Mouse (Mus musculus): ENCODE measurements around the gene Srxn1. TPM values are rescaled to one million over a fixed set of nuclear protein-coding genes. Genes with fewer than 3 reads are reported as not detected.
"Not testable (repeated sequence)": the region's sequence is repeated elsewhere in the genome, so short reads cannot be mapped to it uniquely, and the experiment has no call there.

Srxn1 gene
- polyA plus RNA-seq (2015; fragmentation: Nextera tagmentation; extraction: Ambion mirVana), result 13.4 and 14.9 TPM in 2 replicates

- Histone ChIP-seq H3K9me3 (no peaks in the 10 kb centered on the region), H3K36me3 (no peaks in the 10 kb centered on the region), H3K4me3 (replicated peaks) (peak within 1 kb of the TSS; percentile 57), H3K4me1 (replicated peaks) (peaks cover 27% of the 10 kb centered on the region), H3K27me3 (peaks cover 8% of the 10 kb centered on the region; the same call in 1 of the 2 replicates), H3K4me2 (replicated peaks) (peak within 1 kb of the TSS; percentile 70), H3K27ac (peak within 1 kb of the TSS; percentile 55), H3K9ac (replicated peaks) (peak within 1 kb of the TSS; percentile 79)
- WGBS, result 1% methylated on average over 82 of the region's 84 CpGs
- ATAC-seq, result peak; percentile 90
Observed at GRCm38 (mm10) chr2:152105318-152106224, at the start of gene Srxn1. TSS of gene Srxn1 (plus strand) at chr2:152105516.

- H3K27ac ChIP-seq, result peak overlapping the region; percentile 76
- peak; percentile 85 for ATAC-seq
- H3K4me3 ChIP-seq (replicated peaks), result no peak overlapping the region
- H3K4me2 ChIP-seq (replicated peaks), result no peak overlapping the region
- H3K9ac ChIP-seq (replicated peaks), result no peak overlapping the region; the same call in 1 of the 2 replicates
- no peaks in the 10 kb centered on the region for H3K9me3 ChIP-seq
- 59% methylated on average over 22 of the region's 22 CpGs for WGBS
- H3K36me3 ChIP-seq, result no peaks in the 10 kb centered on the region
- H3K4me1 ChIP-seq (replicated peaks), result peaks cover 41% of the 10 kb centered on the region
- H3K27me3 ChIP-seq, result peaks cover 10% of the 10 kb centered on the region
Observed at GRCm38 (mm10) chr2:152056368-152057251, 48.7 kb upstream of the Srxn1 start.

GRCm38 (mm10) chr2:152057252-152057563, 48.1 kb upstream of the Srxn1 start:
- Histone ChIP-seq H3K36me3 (no peaks in the 10 kb centered on the region), H3K4me1 (replicated peaks) (peaks cover 35% of the 10 kb centered on the region), H3K9ac (replicated peaks) (no peak overlapping the region; the same call in 1 of the 2 replicates), H3K9me3 (no peaks in the 10 kb centered on the region), H3K4me2 (replicated peaks) (no peak overlapping the region), H3K27ac (peak overlapping the region; percentile 76), H3K4me3 (replicated peaks) (no peak overlapping the region), H3K27me3 (peaks cover 6% of the 10 kb centered on the region)
- WGBS, result 70% methylated on average over 9 of the region's 9 CpGs
- no peak for ATAC-seq

- not testable (repeated sequence) for H3K4me2 ChIP-seq (replicated peaks); ATAC-seq; H3K9ac ChIP-seq (replicated peaks); H3K27ac ChIP-seq; H3K4me1 ChIP-seq (replicated peaks); H3K4me3 ChIP-seq (replicated peaks); H3K27me3 ChIP-seq; H3K9me3 ChIP-seq; H3K36me3 ChIP-seq
- 92% methylated on average over 3 of the region's 3 CpGs for WGBS
Observed at GRCm38 (mm10) chr2:152062817-152063216, 42.5 kb upstream of the Srxn1 start.

- Histone ChIP-seq H3K4me1 (replicated peaks) (peaks cover 18% of the 10 kb centered on the region), H3K4me2 (replicated peaks) (no peak overlapping the region), H3K9ac (replicated peaks) (peak overlapping the region; percentile 40), H3K27me3 (no peaks in the 10 kb centered on the region), H3K4me3 (replicated peaks) (no peak overlapping the region), H3K9me3 (no peaks in the 10 kb centered on the region), H3K27ac (peak overlapping the region; percentile 84), H3K36me3 (no peaks in the 10 kb centered on the region)
- 30% methylated on average over 10 of the region's 11 CpGs for WGBS
- peak; percentile 94 for ATAC-seq
Observed at GRCm38 (mm10) chr2:152068660-152069433, 36.5 kb upstream of the Srxn1 start.

GRCm38 (mm10) chr2:152069434-152069786, 35.9 kb upstream of the Srxn1 start:
- no peaks in the 10 kb centered on the region for H3K27me3 ChIP-seq
- H3K4me2 ChIP-seq (replicated peaks), result no peak overlapping the region
- H3K36me3 ChIP-seq, result no peaks in the 10 kb centered on the region
- WGBS, result 46% methylated on average over 9 of the region's 9 CpGs
- no peaks in the 10 kb centered on the region for H3K9me3 ChIP-seq
- peaks cover 18% of the 10 kb centered on the region for H3K4me1 ChIP-seq (replicated peaks)
- H3K9ac ChIP-seq (replicated peaks), result peak overlapping the region; percentile 40
- H3K4me3 ChIP-seq (replicated peaks), result no peak overlapping the region
- ATAC-seq, result no peak; the same call in 1 of the 2 replicates
- H3K27ac ChIP-seq, result peak overlapping the region; percentile 84

- no peaks in the 10 kb centered on the region for H3K36me3 ChIP-seq
- H3K9ac ChIP-seq (replicated peaks), result no peak overlapping the region
- ATAC-seq, result no peak
- H3K4me1 ChIP-seq (replicated peaks), result peaks cover 18% of the 10 kb centered on the region
- H3K27me3 ChIP-seq, result no peaks in the 10 kb centered on the region
- no peak overlapping the region for H3K4me2 ChIP-seq (replicated peaks)
- WGBS, result 66% methylated on average over 2 of the region's 2 CpGs
- H3K9me3 ChIP-seq, result no peaks in the 10 kb centered on the region
- H3K4me3 ChIP-seq (replicated peaks), result no peak overlapping the region
- H3K27ac ChIP-seq, result peak overlapping the region; percentile 84
Observed at GRCm38 (mm10) chr2:152069941-152070340, 35.4 kb upstream of the Srxn1 start.

GRCm38 (mm10) chr2:152074521-152074920, 30.8 kb upstream of the Srxn1 start:
- WGBS, result 87% methylated on average over 2 of the region's 2 CpGs
- Histone ChIP-seq H3K36me3 (no peaks in the 10 kb centered on the region), H3K9ac (replicated peaks) (no peak overlapping the region), H3K4me3 (replicated peaks) (no peak overlapping the region), H3K27me3 (peaks cover 3% of the 10 kb centered on the region; the same call in 1 of the 2 replicates), H3K4me2 (replicated peaks) (no peak overlapping the region), H3K4me1 (replicated peaks) (peaks cover 25% of the 10 kb centered on the region), H3K9me3 (no peaks in the 10 kb centered on the region), H3K27ac (no peak overlapping the region)
- no peak for ATAC-seq

- Histone ChIP-seq H3K27ac (no peak overlapping the region), H3K4me1 (replicated peaks) (peaks cover 25% of the 10 kb centered on the region), H3K27me3 (peaks cover 3% of the 10 kb centered on the region; the same call in 1 of the 2 replicates), H3K4me2 (replicated peaks) (no peak overlapping the region), H3K36me3 (no peaks in the 10 kb centered on the region), H3K9ac (replicated peaks) (no peak overlapping the region), H3K9me3 (no peaks in the 10 kb centered on the region), H3K4me3 (replicated peaks) (no peak overlapping the region)
- WGBS, result 61% methylated on average over 9 of the region's 9 CpGs
- ATAC-seq, result no peak
Observed at GRCm38 (mm10) chr2:152075294-152075889, 29.9 kb upstream of the Srxn1 start.

- H3K27ac ChIP-seq, result no peak overlapping the region
- no peak overlapping the region for H3K9ac ChIP-seq (replicated peaks)
- H3K4me2 ChIP-seq (replicated peaks), result no peak overlapping the region
- H3K27me3 ChIP-seq, result peaks cover 3% of the 10 kb centered on the region; the same call in 1 of the 2 replicates
- H3K4me1 ChIP-seq (replicated peaks), result peaks cover 28% of the 10 kb centered on the region
- H3K9me3 ChIP-seq, result no peaks in the 10 kb centered on the region
- ATAC-seq, result no peak
- no peak overlapping the region for H3K4me3 ChIP-seq (replicated peaks)
- H3K36me3 ChIP-seq, result no peaks in the 10 kb centered on the region
- WGBS, result 69% methylated on average over 3 of the region's 3 CpGs
Observed at GRCm38 (mm10) chr2:152077337-152077736, 28.0 kb upstream of the Srxn1 start.

Measured in midbrain, embryonic 13.5 days (tissue).